In genomic region chr9:57070800-57071545, GRCm38 (mm10) we compare ENCODE assay signal across 8 mouse cellular contexts. TPM values are rescaled to one million over a fixed set of nuclear protein-coding genes. Genes with fewer than 3 reads are reported as not detected.
DNase-seq lines count a peak whose midpoint lies in the region; ATAC-seq and TF ChIP-seq lines count a peak whose summit lies in the region.

No protein-coding gene starts in this region.

- DNase-seq in cerebellum, adult 2 months = no peak
- no peak for DNase-seq in cerebellum, adult 11-12 months
- no peak for DNase-seq in neural tube, embryonic 11.5 days (ENCODE audit: low spot score)
- no peak for DNase-seq in neural tube, embryonic 10.5 days (ENCODE audit: extremely low spot score, low spot score)
- DNase-seq in ovary, postnatal 36 days (ENCODE audit: low spot score) = no peak
- DNase-seq in thymus, postnatal 25 days = no peak

- ATAC-seq in neural tube, embryonic 11.5 days (ENCODE audit: insufficient read depth, low FRiP score, low TSS enrichment) = no peak
- ATAC-seq in limb, embryonic 13.5 days (ENCODE audit: low FRiP score, low read depth) = no peak
- ATAC-seq in stomach, embryonic 15.5 days (ENCODE audit: insufficient read depth, low FRiP score, low read depth) = no peak

- TF ChIP-seq POLR2A in cerebellum, adult 2 months (IDR thresholded peaks at IDR 0.05; ENCODE audit: borderline replicate concordance, insufficient read depth, low read length) = no peak

- TF ChIP-seq CTCF in cerebellum, adult 2 months (IDR thresholded peaks at IDR 0.05; ENCODE audit: borderline replicate concordance, insufficient read depth, low read depth, low read length) = no peak

- no peak overlapping the region for H3K27ac ChIP-seq in cerebellum, adult 2 months (ENCODE audit: insufficient read depth, low read length)
- no peak overlapping the region for H3K27ac ChIP-seq in neural tube, embryonic 11.5 days (ENCODE audit: low read depth, low read length)
- H3K27ac ChIP-seq in limb, embryonic 13.5 days = peak overlapping the region; percentile 75
- H3K27ac ChIP-seq in stomach, embryonic 15.5 days = peak overlapping the region; percentile 67

- peak overlapping the region; percentile 72 for H3K9ac ChIP-seq in neural tube, embryonic 11.5 days (ENCODE audit: low read length)
- H3K9ac ChIP-seq in limb, embryonic 13.5 days = peak overlapping the region; percentile 60
- no peak overlapping the region for H3K9ac ChIP-seq in stomach, embryonic 15.5 days

- H3K4me1 ChIP-seq in cerebellum, adult 2 months (ENCODE audit: control insufficient read depth, insufficient read depth, low read length) = peaks cover 3% of the 10 kb centered on the region; the same call in 1 of the 2 replicates
- peaks cover 17% of the 10 kb centered on the region for H3K4me1 ChIP-seq in neural tube, embryonic 11.5 days (ENCODE audit: control insufficient read depth, insufficient read depth, low read length)
- H3K4me1 ChIP-seq in limb, embryonic 13.5 days = peaks cover 29% of the 10 kb centered on the region
- H3K4me1 ChIP-seq in stomach, embryonic 15.5 days = peaks cover 16% of the 10 kb centered on the region; the same call in 1 of the 2 replicates

- no peaks in the 10 kb centered on the region for H3K27me3 ChIP-seq in cerebellum, adult 2 months (ENCODE audit: control insufficient read depth, insufficient read depth, low read length)
- H3K27me3 ChIP-seq in neural tube, embryonic 11.5 days (ENCODE audit: control insufficient read depth, insufficient read depth, low read length) = no peaks in the 10 kb centered on the region
- no peaks in the 10 kb centered on the region for H3K27me3 ChIP-seq in limb, embryonic 13.5 days
- no peaks in the 10 kb centered on the region for H3K27me3 ChIP-seq in stomach, embryonic 15.5 days (replicated peaks)

- no peaks in the 10 kb centered on the region for H3K9me3 ChIP-seq in neural tube, embryonic 11.5 days (ENCODE audit: control insufficient read depth, low read length)
- H3K9me3 ChIP-seq in limb, embryonic 13.5 days = no peaks in the 10 kb centered on the region
- no peaks in the 10 kb centered on the region for H3K9me3 ChIP-seq in stomach, embryonic 15.5 days

- H3K4me3 ChIP-seq in cerebellum, adult 2 months (replicated peaks; ENCODE audit: insufficient read depth, low read depth, low read length) = peak overlapping the region; percentile 97
- H3K4me3 ChIP-seq in neural tube, embryonic 11.5 days (ENCODE audit: low read depth, low read length) = peak overlapping the region; percentile 74
- peak overlapping the region; percentile 94 for H3K4me3 ChIP-seq in limb, embryonic 13.5 days
- H3K4me3 ChIP-seq in stomach, embryonic 15.5 days (replicated peaks) = peak overlapping the region; percentile 94

- no peaks in the 10 kb centered on the region for H3K36me3 ChIP-seq in neural tube, embryonic 11.5 days (ENCODE audit: control insufficient read depth, insufficient read depth, low read length)
- H3K36me3 ChIP-seq in limb, embryonic 13.5 days = 0 out of 2 replicates have a peak, but pooled peaks cover 6% of the 10 kb centered on the region
- H3K36me3 ChIP-seq in stomach, embryonic 15.5 days = no peaks in the 10 kb centered on the region; the same call in 1 of the 2 replicates

- 14% methylated on average over 5 of the region's 5 CpGs for WGBS in cerebellum, adult 2 months
- WGBS in neural tube, embryonic 11.5 days = 23% methylated on average over 5 of the region's 5 CpGs
- 24% methylated on average over 5 of the region's 5 CpGs for WGBS in limb, embryonic 13.5 days
- 11% methylated on average over 5 of the region's 5 CpGs for WGBS in stomach, embryonic 15.5 days

- peak overlapping the region; percentile 88 for H3K4me2 ChIP-seq in neural tube, embryonic 11.5 days (ENCODE audit: low read depth)
- peak overlapping the region; percentile 80 for H3K4me2 ChIP-seq in limb, embryonic 13.5 days (replicated peaks)
- peak overlapping the region; percentile 90 for H3K4me2 ChIP-seq in stomach, embryonic 15.5 days

RNA-seq across cellular contexts. Expression of gene Sin3a, which starts 0.9 kb away (rescaled TPM):
- 23.8 and 32.3 TPM in 2 replicates for polyA plus RNA-seq in cerebellum, adult 2 months (2012; rRNA removed)
- 55.3 and 57.1 TPM in 2 replicates for polyA plus RNA-seq in neural tube, embryonic 11.5 days (2014; fragmentation: Nextera tagmentation; extraction: Ambion mirVana)
- 32.4 and 40.2 TPM in 2 replicates for polyA plus RNA-seq in limb, embryonic 13.5 days (2015; fragmentation: Nextera tagmentation; extraction: Ambion mirVana)
- polyA plus RNA-seq in stomach, embryonic 15.5 days (2015; fragmentation: Nextera tagmentation; extraction: Ambion mirVana) = 27.1 and 28.4 TPM in 2 replicates

RNA-seq across cellular contexts. Expression of gene Man2c1, which starts 59.5 kb away (rescaled TPM):
- polyA plus RNA-seq in cerebellum, adult 2 months (2012; rRNA removed) = 192 and 203 TPM in 2 replicates
- polyA plus RNA-seq in neural tube, embryonic 11.5 days (2014; fragmentation: Nextera tagmentation; extraction: Ambion mirVana) = 23.9 and 29.4 TPM in 2 replicates
- polyA plus RNA-seq in limb, embryonic 13.5 days (2015; fragmentation: Nextera tagmentation; extraction: Ambion mirVana) = 64.5 and 71.0 TPM in 2 replicates
- 63.1 and 71.1 TPM in 2 replicates for polyA plus RNA-seq in stomach, embryonic 15.5 days (2015; fragmentation: Nextera tagmentation; extraction: Ambion mirVana)

Comparison
In these comparisons a context has a peak if more than half of its experiments do, and no peak if none do; other contexts are left out.
1. H3K27ac ChIP-seq: peak in limb, embryonic 13.5 days (single experiment) and stomach, embryonic 15.5 days (single experiment); none in cerebellum, adult 2 months (single experiment) and neural tube, embryonic 11.5 days (single experiment).
2. Peak in every context shown above with its lines, with median percentiles within 50 percentile points of each other: H3K4me3 ChIP-seq and H3K4me2 ChIP-seq.